Mouse (Mus musculus) lung, embryonic 15.5 days (tissue): Measurements from ENCODE around the gene Kcnip1. TPM values are rescaled to one million over a fixed set of nuclear protein-coding genes. Genes with fewer than 3 reads are reported as not detected.
A peak's percentile ranks its signal among the peaks of the same experiment; 100 is the strongest.

Experiments
- ATAC-seq: fragments of 200-750 bp; cut with Nextera tagmentation; 2 replicates; pipeline ENCODE4 v1.8.0; 2017; ENCODE audit warnings: moderate number of reproducible peaks, borderline replicate concordance; ENCODE audit not compliant: low FRiP score, low TSS enrichment; ENCODE audit errors: extremely low read depth
- H3K27ac ChIP-seq: fragments of 300-500 bp; sonication (generic); 2 replicates; pipeline ENCODE4 v1.5.1; 2015; ENCODE audit warnings: moderate library complexity, mild to moderate bottlenecking, inconsistent platforms
- H3K27me3 ChIP-seq: fragments of 300-500 bp; sonication (generic); 2 replicates; pipeline ENCODE4 v1.6.1; 2015; ENCODE audit warnings: inconsistent platforms
- H3K36me3 ChIP-seq: fragments of 300-500 bp; sonication (generic); 2 replicates; pipeline ENCODE4 v1.6.1; 2015; ENCODE audit warnings: inconsistent platforms
- H3K4me1 ChIP-seq: fragments of 300-500 bp; sonication (generic); 2 replicates; pipeline ENCODE4 v1.6.1; 2015; ENCODE audit warnings: inconsistent platforms
- H3K4me2 ChIP-seq: fragments of 300-500 bp; sonication (generic); 2 replicates; pipeline ENCODE4 v1.6.1; 2015; ENCODE audit warnings: inconsistent platforms, mild to moderate bottlenecking, moderate library complexity
- H3K4me3 ChIP-seq: fragments of 300-500 bp; sonication (generic); 2 replicates; pipeline ENCODE4 v1.5.1; 2015; ENCODE audit warnings: mild to moderate bottlenecking, inconsistent platforms
- H3K9ac ChIP-seq: fragments of 300-500 bp; sonication (generic); 2 replicates; pipeline ENCODE4 v1.6.1; 2015; ENCODE audit warnings: inconsistent platforms
- H3K9me3 ChIP-seq: fragments of 300-500 bp; sonication (generic); 2 replicates; pipeline ENCODE4 v1.6.1; 2016; ENCODE audit warnings: inconsistent platforms
- WGBS: fragments of 180-500 bp; shearing (Covaris S2); methylation state at CpG from one replicate; pipeline ENCODE4 v1.1.7; 2015; 5-methylcytosine and 5-hydroxymethylcytosine counted together
- polyA plus RNA-seq: library from polyadenylated mRNA; unstranded; fragments of >200 nt; fragmentation: Nextera tagmentation; extraction: Ambion mirVana; gene quantifications from 2 replicates; pipeline ENCODE4 v1.2.1, GENCODE M21; 2015

The Kcnip1 gene
- polyA plus RNA-seq, 1 experiment from 2014 or later: 0.70 TPM

GRCm38 (mm10) chr11:33849614-33850013, 143.3 kb downstream of the Kcnip1 start:
- H3K36me3 ChIP-seq: no peaks in the 10 kb centered on the region
- no peak overlapping the region for H3K4me2 ChIP-seq
- H3K4me3 ChIP-seq: no peak overlapping the region
- H3K27me3 ChIP-seq: peaks cover 32% of the 10 kb centered on the region
- H3K4me1 ChIP-seq: 0 out of 2 replicates have a peak, but pooled peaks cover 5% of the 10 kb centered on the region
- 44% methylated on average over 11 of the region's 11 CpGs for WGBS
- no peak overlapping the region for H3K27ac ChIP-seq
- peak; percentile 80 for ATAC-seq
- no peak overlapping the region for H3K9ac ChIP-seq
- no peaks in the 10 kb centered on the region for H3K9me3 ChIP-seq

GRCm38 (mm10) chr11:33848685-33849084, 144.3 kb downstream of the Kcnip1 start:
- WGBS: 92% methylated on average over 3 of the region's 3 CpGs
- Histone ChIP-seq H3K9ac (no peak overlapping the region), H3K4me1 (0 out of 2 replicates have a peak, but pooled peaks cover 5% of the 10 kb centered on the region), H3K4me3 (no peak overlapping the region), H3K27me3 (peaks cover 41% of the 10 kb centered on the region), H3K9me3 (no peaks in the 10 kb centered on the region), H3K27ac (no peak overlapping the region), H3K36me3 (no peaks in the 10 kb centered on the region), H3K4me2 (no peak overlapping the region)
- ATAC-seq: no peak

GRCm38 (mm10) chr11:33845931-33846330, 147.0 kb downstream of the Kcnip1 start:
- Histone ChIP-seq H3K9ac (no peak overlapping the region), H3K4me1 (peaks cover 12% of the 10 kb centered on the region; the same call in 1 of the 2 replicates), H3K4me2 (no peak overlapping the region), H3K27me3 (peaks cover 64% of the 10 kb centered on the region), H3K9me3 (no peaks in the 10 kb centered on the region), H3K4me3 (no peak overlapping the region), H3K36me3 (no peaks in the 10 kb centered on the region), H3K27ac (no peak overlapping the region)
- WGBS: 63% methylated on average over 5 of the region's 5 CpGs
- ATAC-seq: no peak

- no peak overlapping the region for H3K27ac ChIP-seq
- peaks cover 76% of the 10 kb centered on the region for H3K27me3 ChIP-seq
- H3K4me2 ChIP-seq: peak overlapping the region; percentile 59
- no peaks in the 10 kb centered on the region for H3K36me3 ChIP-seq
- no peak overlapping the region for H3K9ac ChIP-seq
- no peaks in the 10 kb centered on the region for H3K9me3 ChIP-seq
- peak overlapping the region; percentile 35 for H3K4me3 ChIP-seq
- peaks cover 7% of the 10 kb centered on the region; the same call in 1 of the 2 replicates for H3K4me1 ChIP-seq
- peak; percentile 55; the same call in 1 of the 2 replicates for ATAC-seq
- under 1% methylated on average over 52 of the region's 52 CpGs for WGBS
Observed at GRCm38 (mm10) chr11:33843294-33843864, 149.6 kb downstream of the Kcnip1 start.

- Histone ChIP-seq H3K4me1 (peaks cover 7% of the 10 kb centered on the region; the same call in 1 of the 2 replicates), H3K4me2 (no peak overlapping the region), H3K27me3 (peaks cover 44% of the 10 kb centered on the region), H3K36me3 (no peaks in the 10 kb centered on the region), H3K9ac (no peak overlapping the region), H3K27ac (no peak overlapping the region), H3K9me3 (no peaks in the 10 kb centered on the region), H3K4me3 (no peak overlapping the region)
- no peak for ATAC-seq
- 89% methylated on average over 3 of the region's 3 CpGs for WGBS
Observed at GRCm38 (mm10) chr11:33839049-33839448, 153.9 kb downstream of the Kcnip1 start.

- no peaks in the 10 kb centered on the region for H3K27me3 ChIP-seq
- no peak overlapping the region for H3K27ac ChIP-seq
- ATAC-seq: peak; percentile 31; the same call in 1 of the 2 replicates
Observed at GRCm38 (mm10) chr11:33829774-33830173, 163.2 kb downstream of the Kcnip1 start.

GRCm38 (mm10) chr11:33827829-33828206, 165.1 kb downstream of the Kcnip1 start:
- H3K9me3 ChIP-seq: no peaks in the 10 kb centered on the region
- H3K4me1 ChIP-seq: no peaks in the 10 kb centered on the region
- 69% methylated on average over 6 of the region's 6 CpGs for WGBS
- no peaks in the 10 kb centered on the region for H3K36me3 ChIP-seq
- H3K9ac ChIP-seq: no peak overlapping the region
- H3K27me3 ChIP-seq: no peaks in the 10 kb centered on the region
- ATAC-seq: no peak
- H3K4me3 ChIP-seq: no peak overlapping the region
- no peak overlapping the region for H3K4me2 ChIP-seq
- H3K27ac ChIP-seq: no peak overlapping the region

More at GRCm38 (mm10) chr11:33829774-33830173, 163.2 kb downstream of the Kcnip1 start:
- H3K9ac ChIP-seq: no peak overlapping the region
- no peaks in the 10 kb centered on the region for H3K4me1 ChIP-seq
- H3K4me3 ChIP-seq: no peak overlapping the region
- WGBS: 72% methylated on average over 2 of the region's 2 CpGs
- H3K9me3 ChIP-seq: no peaks in the 10 kb centered on the region
- H3K36me3 ChIP-seq: no peaks in the 10 kb centered on the region
- no peak overlapping the region for H3K4me2 ChIP-seq

- H3K4me1 ChIP-seq: no peaks in the 10 kb centered on the region
- H3K27ac ChIP-seq: no peak overlapping the region
- no peaks in the 10 kb centered on the region for H3K9me3 ChIP-seq
- H3K9ac ChIP-seq: no peak overlapping the region
- no peaks in the 10 kb centered on the region for H3K27me3 ChIP-seq
- H3K36me3 ChIP-seq: no peaks in the 10 kb centered on the region
- H3K4me2 ChIP-seq: no peak overlapping the region
- H3K4me3 ChIP-seq: no peak overlapping the region
- peak; percentile 39; the same call in 1 of the 2 replicates for ATAC-seq
- 55% methylated on average over 12 of the region's 12 CpGs for WGBS
Observed at GRCm38 (mm10) chr11:33827085-33827828, 165.7 kb downstream of the Kcnip1 start.

- ATAC-seq: no peak
- Histone ChIP-seq H3K9me3 (no peaks in the 10 kb centered on the region), H3K36me3 (no peaks in the 10 kb centered on the region), H3K4me2 (no peak overlapping the region), H3K27ac (no peak overlapping the region), H3K27me3 (peaks cover 5% of the 10 kb centered on the region; the same call in 1 of the 2 replicates), H3K4me3 (no peak overlapping the region), H3K9ac (no peak overlapping the region), H3K4me1 (no peaks in the 10 kb centered on the region)
- 40% methylated on average over 6 of the region's 6 CpGs for WGBS
Observed at GRCm38 (mm10) chr11:33824739-33825138, 168.2 kb downstream of the Kcnip1 start.

- Histone ChIP-seq H3K27me3 (peaks cover 5% of the 10 kb centered on the region; the same call in 1 of the 2 replicates), H3K4me1 (no peaks in the 10 kb centered on the region), H3K4me3 (no peak overlapping the region), H3K9ac (no peak overlapping the region), H3K4me2 (no peak overlapping the region), H3K9me3 (no peaks in the 10 kb centered on the region), H3K27ac (no peak overlapping the region), H3K36me3 (no peaks in the 10 kb centered on the region)
- ATAC-seq: no peak
- 81% methylated on average over 5 of the region's 5 CpGs for WGBS
Observed at GRCm38 (mm10) chr11:33821331-33821730, 171.6 kb downstream of the Kcnip1 start.

- H3K9ac ChIP-seq: no peak overlapping the region
- ATAC-seq: no peak
- peaks cover 5% of the 10 kb centered on the region; the same call in 1 of the 2 replicates for H3K27me3 ChIP-seq
- no peaks in the 10 kb centered on the region for H3K4me1 ChIP-seq
- H3K36me3 ChIP-seq: no peaks in the 10 kb centered on the region
- H3K4me2 ChIP-seq: no peak overlapping the region
- H3K4me3 ChIP-seq: no peak overlapping the region
- no peak overlapping the region for H3K27ac ChIP-seq
- WGBS: 79% methylated on average over 7 of the region's 7 CpGs
- no peaks in the 10 kb centered on the region for H3K9me3 ChIP-seq
Observed at GRCm38 (mm10) chr11:33820876-33821275, 172.1 kb downstream of the Kcnip1 start.

GRCm38 (mm10) chr11:33818861-33819503, 174.0 kb downstream of the Kcnip1 start:
- WGBS: 22% methylated on average over 5 of the region's 5 CpGs
- ATAC-seq: no peak
- Histone ChIP-seq H3K27ac (no peak overlapping the region), H3K4me3 (no peak overlapping the region), H3K9me3 (no peaks in the 10 kb centered on the region), H3K36me3 (no peaks in the 10 kb centered on the region), H3K27me3 (peaks cover 5% of the 10 kb centered on the region; the same call in 1 of the 2 replicates), H3K4me2 (no peak overlapping the region), H3K9ac (no peak overlapping the region), H3K4me1 (no peaks in the 10 kb centered on the region)
